Mouse (Mus musculus): Measurements from ENCODE around the gene Dnajc9.

DNA sequence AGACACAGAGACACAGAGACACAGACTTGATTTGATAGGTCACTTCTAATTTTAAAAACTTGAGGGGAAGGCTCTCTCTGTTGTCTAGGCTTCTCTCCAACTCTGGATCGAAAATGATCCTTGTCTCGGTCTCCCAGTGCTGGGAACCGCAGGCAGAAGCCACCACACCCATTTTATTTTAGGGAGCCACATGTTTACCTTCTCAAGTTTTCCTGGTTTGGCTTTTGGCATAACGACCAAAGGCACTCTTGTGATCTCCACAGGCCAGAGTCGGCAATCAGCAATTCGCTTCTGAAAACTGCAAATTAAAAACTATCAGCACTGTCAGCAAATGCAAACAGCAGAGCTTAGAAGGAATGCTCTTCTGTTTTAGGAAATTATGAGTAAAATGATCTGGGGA lies 43.0 kb upstream of the Dnajc9 start:
- TF ChIP-seq POLR2A (IDR thresholded peaks at IDR 0.05; ENCODE audit: control insufficient read depth, extremely low read depth, insufficient read depth, low read length, poor library complexity) = no peak
- TF ChIP-seq CTCF (IDR thresholded peaks at IDR 0.05; ENCODE audit: borderline replicate concordance, control insufficient read depth, extremely low read depth, insufficient read depth, low read length, poor library complexity) = no peak
